Mouse (Mus musculus): ENCODE data around the gene Neu1. TPM values are rescaled to one million over a fixed set of nuclear protein-coding genes. Genes with fewer than 3 reads are reported as not detected.

Neu1 gene
- polyA plus RNA-seq (2012; ENCODE audit: low replicate concordance), result 22.5 and 43.0 TPM in 2 replicates

DNA sequence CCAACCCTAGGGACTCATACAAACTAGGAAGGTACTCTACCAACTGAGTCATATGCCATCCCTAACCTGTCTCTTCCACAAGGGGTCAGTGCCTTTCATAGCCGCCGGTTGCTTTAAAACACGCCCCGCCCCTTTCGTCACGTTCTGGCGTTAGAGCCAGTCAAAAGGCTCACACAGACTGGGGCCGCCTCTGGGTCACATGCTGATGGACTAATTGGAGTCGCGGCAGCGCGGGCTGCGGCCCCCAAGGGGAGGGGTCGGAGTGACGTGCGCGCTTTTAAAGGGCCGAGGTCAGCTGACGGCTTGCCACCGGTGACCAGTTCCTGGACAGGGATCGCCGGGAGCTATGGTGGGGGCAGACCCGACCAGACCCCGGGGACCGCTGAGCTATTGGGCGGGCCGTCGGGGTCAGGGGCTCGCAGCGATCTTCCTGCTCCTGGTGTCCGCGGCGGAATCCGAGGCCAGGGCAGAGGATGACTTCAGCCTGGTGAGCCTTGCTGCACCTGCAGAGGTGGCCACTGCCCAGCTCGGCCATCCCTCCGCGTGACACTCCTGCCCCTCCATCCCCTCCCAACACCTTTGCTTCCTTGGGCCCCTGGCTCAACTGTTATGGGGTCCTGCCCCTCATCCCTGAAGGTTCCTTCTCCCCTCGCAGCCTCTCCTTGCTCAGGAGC, at the start of gene Neu1:
TSS of gene Neu1 (plus strand) at position 193 of the 674 bp plus-strand sequence.

GRCm38 (mm10) chr17:34881683-34882310, 49.3 kb upstream of the Neu1 start, which contains the start of gene Gm20547:
Gm20547 (minus strand) TSS chr17:34882042.

GRCm38 (mm10) chr17:34898160-34898586, 32.9 kb upstream of the Neu1 start, which contains the start of the genes C2 and Ehmt2:
C2 (minus strand) TSS chr17:34898265.
Ehmt2 (plus strand) TSS chr17:34898469.

DNA sequence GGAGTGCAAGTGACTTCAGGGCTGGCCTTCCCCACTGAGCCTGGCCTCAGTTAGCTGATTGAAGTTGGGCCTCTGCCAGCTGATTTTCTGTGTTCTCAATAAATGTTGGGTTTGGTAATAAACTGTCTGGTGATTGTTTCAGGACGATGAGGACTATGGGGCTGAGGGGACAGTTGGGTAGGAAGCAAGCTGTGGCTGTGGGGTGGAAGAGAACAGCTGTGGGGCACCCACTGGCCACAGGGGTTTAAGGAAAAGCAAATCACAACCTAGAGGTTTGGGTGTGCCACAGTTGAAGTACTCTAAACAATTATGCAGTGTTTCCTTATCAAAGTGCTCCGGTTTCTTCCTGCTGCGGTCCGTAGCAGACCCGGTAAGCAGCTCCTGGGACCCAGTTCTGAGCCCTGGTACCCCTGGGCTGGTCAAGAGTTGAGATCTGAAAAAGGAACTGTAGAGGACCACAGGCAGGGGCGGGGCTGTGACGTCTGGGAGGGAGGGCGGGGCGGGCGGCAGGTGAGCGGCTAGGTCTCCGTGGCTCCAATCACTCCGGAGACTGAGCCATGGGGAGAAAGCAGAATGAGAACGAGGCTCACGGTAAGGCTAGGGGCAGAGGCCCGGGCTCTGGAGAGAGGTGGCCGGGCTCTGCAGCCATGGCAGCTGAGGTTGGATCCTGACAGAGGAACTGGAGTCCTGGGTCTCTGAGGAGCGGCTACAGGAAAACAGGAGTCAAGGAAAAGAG, 17.0 kb upstream of the Neu1 start, which contains the start of gene Slc44a4:
TSS of gene Slc44a4 (plus strand) at position 537 of the 736 bp plus-strand sequence.

DNA sequence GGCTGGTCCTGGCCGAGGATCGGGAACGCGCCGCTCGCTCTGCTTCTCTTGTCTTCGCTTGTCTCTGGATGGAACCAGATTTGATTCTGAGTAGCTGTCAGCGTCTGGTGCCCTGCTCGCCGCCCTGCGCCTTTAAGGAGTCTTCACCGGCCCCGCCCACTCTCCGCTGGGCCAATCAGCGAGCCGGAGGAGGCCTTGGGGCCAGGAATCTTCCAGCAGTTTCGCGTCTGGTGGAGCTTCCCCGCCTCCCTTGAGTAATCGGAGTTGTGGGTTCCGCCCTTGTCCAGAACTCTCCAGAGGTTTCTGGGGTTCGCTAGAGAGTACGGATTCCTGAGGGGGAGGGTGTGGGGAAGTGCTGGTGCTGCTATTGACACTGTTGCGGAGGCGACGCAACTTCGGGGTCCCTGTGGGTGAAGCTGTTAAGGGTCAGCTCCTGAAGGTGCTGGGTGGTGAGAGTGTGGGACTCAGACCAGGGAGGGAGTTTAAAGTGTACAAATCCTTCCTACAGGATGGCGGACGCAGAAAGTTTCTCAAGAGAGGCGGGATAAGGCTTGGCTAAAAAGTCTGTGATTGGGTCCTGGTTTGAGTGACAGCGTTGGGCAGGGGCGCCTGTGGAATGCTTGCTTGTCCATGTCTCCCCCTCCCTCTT, 28.2 kb downstream of the Neu1 start, which contains the start of gene Hspa1b:
TSS of gene Hspa1b (minus strand) at position 109 of the 649 bp plus-strand sequence.

DNA sequence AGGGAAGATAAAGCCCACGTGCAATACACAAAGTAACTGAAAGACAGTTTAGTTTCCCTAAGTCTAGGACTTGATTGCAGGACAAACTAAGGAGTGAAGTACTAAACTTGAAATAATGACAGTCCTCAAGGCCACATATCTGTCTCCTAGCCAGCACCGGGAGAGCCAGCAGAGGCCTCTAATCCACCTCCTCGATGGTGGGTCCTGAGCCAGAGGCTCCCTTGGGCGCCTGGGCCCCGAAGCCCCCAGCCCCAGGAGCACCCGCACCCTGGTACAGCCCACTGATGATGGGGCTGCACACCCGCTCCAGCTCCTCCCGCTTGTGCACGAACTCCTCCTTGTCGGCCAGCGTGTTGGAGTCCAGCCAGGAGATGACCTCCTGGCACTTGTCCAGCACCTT, 38.8 kb downstream of the Neu1 start, which contains the start of gene Gm20481:
TSS of gene Gm20481 (plus strand) at position 91 of the 400 bp plus-strand sequence.

GRCm38 (mm10) chr17:34972069-34972749, 41.2 kb downstream of the Neu1 start, which contains the start of the genes Hspa1a and Hspa1l:
Hspa1a (minus strand) TSS chr17:34972156.
Hspa1l (plus strand) TSS chr17:34972703.

GRCm38 (mm10) chr17:34981690-34982180, 50.7 kb downstream of the Neu1 start, which contains the start of gene Lsm2:
Lsm2 (plus strand) TSS chr17:34981862.

Other genes starting within 250 kb of the Neu1 start
- gene C4b, start 187.4 kb upstream of the Neu1 start, polyA plus RNA-seq (2012; ENCODE audit: low replicate concordance), result 0.87 and 2.9 TPM in 2 replicates
- gene Cyp21a1, start 126.7 kb upstream of the Neu1 start, polyA plus RNA-seq (2012; ENCODE audit: low replicate concordance), result 0.54 TPM in 1 of 2 replicates, not detected in the other
- 62.8 and 63.3 TPM in 2 replicates for gene Stk19, start 94.3 kb upstream of the Neu1 start, polyA plus RNA-seq (2012; ENCODE audit: low replicate concordance)
- gene Dxo, start 94.2 kb upstream of the Neu1 start, polyA plus RNA-seq (2012; ENCODE audit: low replicate concordance), result 50.7 and 116 TPM in 2 replicates
- gene Skiv2l, start 81.0 kb upstream of the Neu1 start, polyA plus RNA-seq (2012; ENCODE audit: low replicate concordance), result 53.7 and 54.2 TPM in 2 replicates
- gene Nelfe, start 80.9 kb upstream of the Neu1 start, polyA plus RNA-seq (2012; ENCODE audit: low replicate concordance), result 121 and 205 TPM in 2 replicates
- gene Cfb, start 68.7 kb upstream of the Neu1 start, polyA plus RNA-seq (2012; ENCODE audit: low replicate concordance), result 0.41 and 1.5 TPM in 2 replicates
- gene Zbtb12, start 51.8 kb upstream of the Neu1 start, polyA plus RNA-seq (2012; ENCODE audit: low replicate concordance), result 6.4 and 10.1 TPM in 2 replicates
- gene Gm20547, start 49.2 kb upstream of the Neu1 start, polyA plus RNA-seq (2012; ENCODE audit: low replicate concordance), result 0.10 TPM in 1 of 2 replicates, not detected in the other
- gene C2, start 33.0 kb upstream of the Neu1 start, polyA plus RNA-seq (2012; ENCODE audit: low replicate concordance), result 1.3 and 3.9 TPM in 2 replicates
- gene Ehmt2, start 32.8 kb upstream of the Neu1 start, polyA plus RNA-seq (2012; ENCODE audit: low replicate concordance), result 427 and 438 TPM in 2 replicates
- gene Slc44a4, start 16.8 kb upstream of the Neu1 start, polyA plus RNA-seq (2012; ENCODE audit: low replicate concordance), result not detected in 2 replicates
- gene Hspa1b, start 28.0 kb downstream of the Neu1 start, polyA plus RNA-seq (2012; ENCODE audit: low replicate concordance), result 16.5 and 41.3 TPM in 2 replicates
- gene Gm20481, start 38.7 kb downstream of the Neu1 start, polyA plus RNA-seq (2012; ENCODE audit: low replicate concordance), result not detected in 2 replicates
- 3.5 and 6.7 TPM in 2 replicates for gene Hspa1a, start 40.9 kb downstream of the Neu1 start, polyA plus RNA-seq (2012; ENCODE audit: low replicate concordance)
- gene Hspa1l, start 41.5 kb downstream of the Neu1 start, polyA plus RNA-seq (2012; ENCODE audit: low replicate concordance), result not detected in 2 replicates
- gene Lsm2, start 50.6 kb downstream of the Neu1 start, polyA plus RNA-seq (2012; ENCODE audit: low replicate concordance), result 146 and 328 TPM in 2 replicates
- 1,671 and 2,394 TPM in 2 replicates for gene Vars, start 69.7 kb downstream of the Neu1 start, polyA plus RNA-seq (2012; ENCODE audit: low replicate concordance)
- gene Vwa7, start 85.3 kb downstream of the Neu1 start, polyA plus RNA-seq (2012; ENCODE audit: low replicate concordance), result 1.2 and 1.8 TPM in 2 replicates
- gene Sapcd1, start 96.8 kb downstream of the Neu1 start, polyA plus RNA-seq (2012; ENCODE audit: low replicate concordance), result 8.2 and 32.0 TPM in 2 replicates
- gene Msh5, start 115.5 kb downstream of the Neu1 start, polyA plus RNA-seq (2012; ENCODE audit: low replicate concordance), result 33.3 and 82.0 TPM in 2 replicates
- gene Clic1, start 118.7 kb downstream of the Neu1 start, polyA plus RNA-seq (2012; ENCODE audit: low replicate concordance), result 197 and 295 TPM in 2 replicates
- 22.4 and 54.0 TPM in 2 replicates for gene Ddah2, start 127.8 kb downstream of the Neu1 start, polyA plus RNA-seq (2012; ENCODE audit: low replicate concordance)
- 0.34 TPM in 1 of 2 replicates, not detected in the other for gene Ly6g6c, start 134.1 kb downstream of the Neu1 start, polyA plus RNA-seq (2012; ENCODE audit: low replicate concordance)
- 0.27 and 0.54 TPM in 2 replicates for gene Mpig6b, start 134.9 kb downstream of the Neu1 start, polyA plus RNA-seq (2012; ENCODE audit: low replicate concordance)
- gene Ly6g6e, start 145.6 kb downstream of the Neu1 start, polyA plus RNA-seq (2012; ENCODE audit: low replicate concordance), result not detected in 2 replicates
- gene Ly6g6d, start 146.8 kb downstream of the Neu1 start, polyA plus RNA-seq (2012; ENCODE audit: low replicate concordance), result not detected in 2 replicates
- gene Ly6g6f, start 154.4 kb downstream of the Neu1 start, polyA plus RNA-seq (2012; ENCODE audit: low replicate concordance), result 0.31 TPM in 1 of 2 replicates, not detected in the other
- gene Abhd16a, start 158.0 kb downstream of the Neu1 start, polyA plus RNA-seq (2012; ENCODE audit: low replicate concordance), result 312 and 354 TPM in 2 replicates
- not detected in 2 replicates for gene Ly6g5c, start 177.0 kb downstream of the Neu1 start, polyA plus RNA-seq (2012; ENCODE audit: low replicate concordance)
- gene Ly6g5b, start 184.2 kb downstream of the Neu1 start, polyA plus RNA-seq (2012; ENCODE audit: low replicate concordance), result 0.71 TPM in 1 of 2 replicates, not detected in the other
- gene Gpank1, start 190.2 kb downstream of the Neu1 start, polyA plus RNA-seq (2012; ENCODE audit: low replicate concordance), result 76.3 and 112 TPM in 2 replicates
- 69.5 and 70.4 TPM in 2 replicates for gene Csnk2b, start 190.8 kb downstream of the Neu1 start, polyA plus RNA-seq (2012; ENCODE audit: low replicate concordance)
- 9.5 and 12.1 TPM in 2 replicates for gene D17H6S53E, start 195.1 kb downstream of the Neu1 start, polyA plus RNA-seq (2012; ENCODE audit: low replicate concordance)
- gene Apom, start 200.8 kb downstream of the Neu1 start, polyA plus RNA-seq (2012; ENCODE audit: low replicate concordance), result 0.24 TPM in 1 of 2 replicates, not detected in the other
- 803 and 946 TPM in 2 replicates for gene Bag6, start 203.9 kb downstream of the Neu1 start, polyA plus RNA-seq (2012; ENCODE audit: low replicate concordance)
- gene Prrc2a, start 233.6 kb downstream of the Neu1 start, polyA plus RNA-seq (2012; ENCODE audit: low replicate concordance), result 1,544 and 3,522 TPM in 2 replicates
- 1.9 and 3.8 TPM in 2 replicates for gene Aif1, start 244.8 kb downstream of the Neu1 start, polyA plus RNA-seq (2012; ENCODE audit: low replicate concordance)

Measured in leukemia stem cell, adult 10-12 weeks (primary cell).